Mouse (Mus musculus) kidney, adult 18-20 months (tissue): ENCODE measurements around the gene Ptprd.
A peak's percentile ranks its signal among the peaks of the same experiment; 100 is the strongest.

ENCODE experiments used
- DNase-seq: peaks from one replicate; pipeline ENCODE4 v3.0.0; 2021

Ptprd gene

GRCm38 (mm10) chr4:76370041-76370880, 1841.5 kb downstream of the Ptprd start:
- peak; percentile 52 for DNase-seq

- DNase-seq: peak; percentile 32
Measured at GRCm38 (mm10) chr4:76369101-76369500, 1842.7 kb downstream of the Ptprd start.

GRCm38 (mm10) chr4:76368291-76368690, 1843.5 kb downstream of the Ptprd start:
- DNase-seq: no peak

GRCm38 (mm10) chr4:76367285-76367684, 1844.5 kb downstream of the Ptprd start:
- no peak for DNase-seq

- peak; percentile 37 for DNase-seq
Measured at GRCm38 (mm10) chr4:76365871-76366270, 1845.9 kb downstream of the Ptprd start.

GRCm38 (mm10) chr4:76361546-76361945, 1850.2 kb downstream of the Ptprd start:
- no peak for DNase-seq

- DNase-seq: no peak
Measured at GRCm38 (mm10) chr4:76354167-76354566, 1857.6 kb downstream of the Ptprd start.

- no peak for DNase-seq
Measured at GRCm38 (mm10) chr4:76352468-76352867, 1859.3 kb downstream of the Ptprd start.

GRCm38 (mm10) chr4:76351201-76351979, 1860.4 kb downstream of the Ptprd start:
- no peak for DNase-seq

GRCm38 (mm10) chr4:76350241-76350962, 1861.4 kb downstream of the Ptprd start:
- DNase-seq: no peak

GRCm38 (mm10) chr4:76344059-76344458, 1867.7 kb downstream of the Ptprd start:
- peak; percentile 52 for DNase-seq

GRCm38 (mm10) chr4:76337926-76338325, 1873.8 kb downstream of the Ptprd start:
- no peak for DNase-seq

GRCm38 (mm10) chr4:76327346-76327745, 1884.4 kb downstream of the Ptprd start:
- peak; percentile 40 for DNase-seq

- no peak for DNase-seq
Measured at GRCm38 (mm10) chr4:76325646-76326045, 1886.1 kb downstream of the Ptprd start.

- DNase-seq: no peak
Measured at GRCm38 (mm10) chr4:76324928-76325327, 1886.8 kb downstream of the Ptprd start.

- no peak for DNase-seq
Measured at GRCm38 (mm10) chr4:76324509-76324908, 1887.3 kb downstream of the Ptprd start.

GRCm38 (mm10) chr4:76319874-76320273, 1891.9 kb downstream of the Ptprd start:
- DNase-seq: no peak

- DNase-seq: no peak
Measured at GRCm38 (mm10) chr4:76315977-76316376, 1895.8 kb downstream of the Ptprd start.

- no peak for DNase-seq
Measured at GRCm38 (mm10) chr4:76313749-76314148, 1898.0 kb downstream of the Ptprd start.

- no peak for DNase-seq
Measured at GRCm38 (mm10) chr4:76312593-76312992, 1899.2 kb downstream of the Ptprd start.

- DNase-seq: no peak
Measured at GRCm38 (mm10) chr4:76305987-76306386, 1905.8 kb downstream of the Ptprd start.

GRCm38 (mm10) chr4:76297375-76297774, 1914.4 kb downstream of the Ptprd start:
- DNase-seq: no peak

- DNase-seq: no peak
Measured at GRCm38 (mm10) chr4:76292733-76293357, 1918.9 kb downstream of the Ptprd start.
